ENCODE assay signal across 16 mouse cellular contexts in genomic region chr2:126768194-126768593, GRCm38 (mm10). TPM values are rescaled to one million over a fixed set of nuclear protein-coding genes. Genes with fewer than 3 reads are reported as not detected.
A peak's percentile ranks its signal among the peaks of the same experiment; 100 is the strongest.
DNase-seq lines count a peak whose midpoint lies in the region; TF ChIP-seq lines count a peak whose summit lies in the region.
"Had no signal": no experiment of that assay in that cellular context is flagged by ENCODE, and none has a peak within 500 bp of the region (broad histone marks: within the 10 kb centered on the region; RNA-seq: fewer than 3 reads in every experiment).

No protein-coding gene starts in this region.

- intact Hi-C loops in gastrocnemius, adult 2 months (cut with DNase I) = no loop called here
- intact Hi-C loops in left cerebral cortex, adult 2 months (cut with DNase I) = no loop called here

- no peak overlapping the region for H3K4me3 ChIP-seq in gastrocnemius, adult 2 months
- H3K4me3 ChIP-seq in left cerebral cortex, adult 2 months = no peak overlapping the region
- H3K4me3 ChIP-seq: embryonic facial prominence, embryonic 15.5 days; neural tube, embryonic 12.5 days had no signal

- H3K27ac ChIP-seq in gastrocnemius, adult 2 months = no peak overlapping the region
- no peak overlapping the region for H3K27ac ChIP-seq in left cerebral cortex, adult 2 months
- H3K27ac ChIP-seq: embryonic facial prominence, embryonic 15.5 days; hindbrain, postnatal 0 days; neural tube, embryonic 12.5 days had no signal

- peak; percentile 41; the same call in 1 of the 2 replicates for TF ChIP-seq CTCF in gastrocnemius, adult 2 months (IDR thresholded peaks at IDR 0.05)
- peak; percentile 10 for TF ChIP-seq CTCF in left cerebral cortex, adult 2 months (IDR thresholded peaks at IDR 0.05)

- no peak for DNase-seq in gastrocnemius, adult 2 months
- no peak for DNase-seq in gastrocnemius, adult 18-20 months (ENCODE audit: low spot score)
- no peak for DNase-seq in left cerebral cortex, adult 2 months (ENCODE audit: extremely low spot score in 1 of 2, low spot score in 2 of 2)
- no peak for DNase-seq in left cerebral cortex, adult 9 months (ENCODE audit: low spot score in 2 of 2)
- DNase-seq in A20 (ENCODE audit: low read depth, low spot score) (peak; percentile 23), R1 (ENCODE audit: low read depth, low spot score) (peak; percentile 38)
- DNase-seq in thymus, postnatal 10 days (ENCODE audit: low spot score in 2 of 2) = no peak
- no peak for DNase-seq in thymus, postnatal 25 days
- DNase-seq: gastrocnemius, postnatal 14 days; kidney, postnatal 14 days; left cerebral cortex, postnatal 4 days; right cerebral cortex, postnatal 25 days had no signal

RNA-seq across cellular contexts. Expression of gene Usp50, which starts 15.1 kb away (rescaled TPM):
- total RNA-seq in gastrocnemius, adult 2 months (2021) = under 1 TPM in 1 of 2 experiments, not detected in 1; 0.18 TPM
- under 1 TPM in 1 of 2 experiments, not detected in 1; 0.21 TPM for total RNA-seq in gastrocnemius, adult 18-20 months (2021)
- total RNA-seq in left cerebral cortex, adult 2 months (2021) = under 1 TPM in 1 of 2 experiments, not detected in 1; 0.61 TPM
- total RNA-seq: heart, postnatal 25 days; left cerebral cortex, postnatal 4 days had no signal

Comparison
In these comparisons a context has a peak if more than half of its experiments do, and no peak if none do; other contexts are left out.
1. DNase-seq: peak in A20 (single experiment) and R1 (single experiment); none in gastrocnemius, adult 2 months (single experiment), gastrocnemius, adult 18-20 months (single experiment), left cerebral cortex, adult 2 months (0 of 2), left cerebral cortex, adult 9 months (0 of 2), thymus, postnatal 10 days (0 of 2) and thymus, postnatal 25 days (single experiment).